Mouse (Mus musculus) MEL (cell line): ENCODE results near the gene Htr5b. TPM values are rescaled to one million over a fixed set of nuclear protein-coding genes. Genes with fewer than 3 reads are reported as not detected.
A peak's percentile ranks its signal among the peaks of the same experiment; 100 is the strongest.

ENCODE experiments used
- DNase-seq: peaks from one replicate; pipeline ENCODE4 v3.0.0; 2011; ENCODE audit warnings: low read depth, low spot score
- H3K27ac ChIP-seq: 2 replicates; pipeline ENCODE4 v1.5.1; 2012; ENCODE audit warnings: low read depth, mild to moderate bottlenecking, control low read depth, low read length, moderate library complexity; ENCODE audit not compliant: control insufficient read depth
- H3K27me3 ChIP-seq, 2 experiments: fragments of 150-350 bp in 1 of 2; sonication (generic) in 1 of 2; 2 replicates each; pipeline ENCODE4 v1.6.1; 2012; ENCODE audit warnings: low read length in 2 of 2, mild to moderate bottlenecking in 2 of 2, improper control_type of control experiment in 1 of 2, moderate library complexity in 1 of 2; ENCODE audit not compliant: insufficient read depth in 2 of 2, control insufficient read depth in 1 of 2
- H3K36me3 ChIP-seq, 2 experiments: 2 replicates each; pipeline ENCODE4 v1.6.1; 2012 to 2014; ENCODE audit warnings: low read length in 2 of 2, improper control_type of control experiment in 1 of 2, inconsistent platforms in 1 of 2, mild to moderate bottlenecking in 1 of 2; ENCODE audit not compliant: insufficient read depth in 2 of 2, control insufficient read depth in 1 of 2
- H3K4me1 ChIP-seq, 2 experiments: fragments of 150-350 bp in 1 of 2; sonication (generic) in 1 of 2; 2 replicates each; pipeline ENCODE4 v1.6.1; 2012; ENCODE audit warnings: low read length in 2 of 2, improper control_type of control experiment in 1 of 2, mild to moderate bottlenecking in 1 of 2; ENCODE audit not compliant: insufficient read depth in 2 of 2, control insufficient read depth in 1 of 2
- H3K4me3 ChIP-seq, 2 experiments: fragments of 150-350 bp in 1 of 2; sonication (generic) in 1 of 2; 2 replicates each; pipeline ENCODE4 v1.5.1; 2012; ENCODE audit warnings: low read depth in 2 of 2, low read length in 2 of 2, mild to moderate bottlenecking in 2 of 2, moderate library complexity in 2 of 2, control low read depth in 1 of 2, improper control_type of control experiment in 1 of 2; ENCODE audit not compliant: control insufficient read depth in 1 of 2, insufficient read depth in 1 of 2
- H3K79me2 ChIP-seq: 2 replicates; pipeline ENCODE4 v1.6.1; 2012; ENCODE audit warnings: mild to moderate bottlenecking, low read length, moderate library complexity; ENCODE audit not compliant: control insufficient read depth, poor library complexity, insufficient read depth
- H3K9ac ChIP-seq: 2 replicates; pipeline ENCODE4 v1.6.1; 2012; ENCODE audit warnings: low read depth, mild to moderate bottlenecking, control low read depth, low read length, moderate library complexity; ENCODE audit not compliant: control insufficient read depth, poor library complexity, severe bottlenecking
- H3K9me3 ChIP-seq: fragments of 150-350 bp; sonication (generic); replicated peaks from 2 replicates; pipeline ENCODE4 v1.6.1; 2012; ENCODE audit warnings: mild to moderate bottlenecking, low read length, improper control_type of control experiment, moderate library complexity; ENCODE audit not compliant: insufficient read depth
- BHLHE40 ChIP-seq: IDR thresholded peaks from 2 replicates; pipeline ENCODE4 v1.6.1; 2012; ENCODE audit warnings: low read depth, mild to moderate bottlenecking, inconsistent platforms, low read length, improper control_type of control experiment, borderline replicate concordance
- CHD1 ChIP-seq: IDR thresholded peaks from 2 replicates; pipeline ENCODE4 v1.6.1; 2012; ENCODE audit warnings: low read depth, mild to moderate bottlenecking, inconsistent platforms, low read length, improper control_type of control experiment
- E2F4 ChIP-seq: IDR thresholded peaks from 2 replicates; pipeline ENCODE4 v1.6.1; 2011; ENCODE audit warnings: low read depth, low read length, improper control_type of control experiment, borderline replicate concordance
- ELF1 ChIP-seq: IDR thresholded peaks from 2 replicates; pipeline ENCODE4 v1.6.1; 2014; ENCODE audit warnings: low read depth, mild to moderate bottlenecking, inconsistent platforms, low read length, improper control_type of control experiment, moderate library complexity
- ETS1 ChIP-seq: IDR thresholded peaks from 2 replicates; pipeline ENCODE4 v1.6.1; 2012; ENCODE audit warnings: low read depth, mild to moderate bottlenecking, inconsistent platforms, low read length, improper control_type of control experiment, moderate library complexity
- GABPA ChIP-seq: IDR thresholded peaks from 2 replicates; pipeline ENCODE4 v1.6.1; 2012; ENCODE audit warnings: low read depth, mild to moderate bottlenecking, inconsistent platforms, low read length, improper control_type of control experiment, moderate library complexity
- GATA1 ChIP-seq: IDR thresholded peaks from 2 replicates; pipeline ENCODE4 v1.6.1; 2011; ENCODE audit warnings: low read depth, low read length, improper control_type of control experiment
- JUND ChIP-seq: IDR thresholded peaks from 2 replicates; pipeline ENCODE4 v1.6.1; 2011; ENCODE audit warnings: low read depth, mild to moderate bottlenecking, improper control_type of control experiment, low read length
- MAFK ChIP-seq: IDR thresholded peaks from 2 replicates; pipeline ENCODE4 v1.6.1; 2011; ENCODE audit warnings: low read depth, mild to moderate bottlenecking, low read length, improper control_type of control experiment, borderline replicate concordance
- MAZ ChIP-seq: IDR thresholded peaks from 2 replicates; pipeline ENCODE4 v1.6.1; 2012; ENCODE audit warnings: low read depth, mild to moderate bottlenecking, inconsistent platforms, low read length, improper control_type of control experiment
- MEF2A ChIP-seq: IDR thresholded peaks from 2 replicates; pipeline ENCODE4 v1.6.1; 2014; ENCODE audit warnings: low read depth, mild to moderate bottlenecking, inconsistent platforms, low read length, improper control_type of control experiment; ENCODE audit not compliant: poor library complexity, insufficient replicate concordance, severe bottlenecking; ENCODE audit errors: extremely low read depth
- MXI1 ChIP-seq: IDR thresholded peaks from 2 replicates; pipeline ENCODE4 v1.6.1; 2011; ENCODE audit warnings: mild to moderate bottlenecking, low read depth, low read length, improper control_type of control experiment
- MYB ChIP-seq: IDR thresholded peaks from 2 replicates; pipeline ENCODE4 v1.6.1; 2011; ENCODE audit warnings: mild to moderate bottlenecking, low read depth, low read length, improper control_type of control experiment
- NRF1 ChIP-seq: IDR thresholded peaks from 2 replicates; pipeline ENCODE4 v1.6.1; 2014; ENCODE audit warnings: low read depth, mild to moderate bottlenecking, inconsistent platforms, low read length, improper control_type of control experiment, moderate library complexity; ENCODE audit not compliant: poor library complexity, insufficient read depth, severe bottlenecking
- POLR2A ChIP-seq, 2 experiments: IDR thresholded peaks; 2 replicates each; pipeline ENCODE4 v1.6.1; 2011 to 2012; ENCODE audit warnings: low read length in 2 of 2, mild to moderate bottlenecking in 2 of 2, control low read depth in 1 of 2, improper control_type of control experiment in 1 of 2, low read depth in 1 of 2, moderate library complexity in 1 of 2; ENCODE audit not compliant: control insufficient read depth in 1 of 2, insufficient read depth in 1 of 2, poor library complexity in 1 of 2
- POLR2AphosphoS5 ChIP-seq: IDR thresholded peaks from 2 replicates; pipeline ENCODE4 v1.6.1; 2012; ENCODE audit warnings: low read depth, borderline replicate concordance, mild to moderate bottlenecking, inconsistent platforms, low read length, moderate library complexity, mixed read lengths
- TAL1 ChIP-seq: IDR thresholded peaks from 2 replicates; pipeline ENCODE4 v1.6.1; 2012; ENCODE audit warnings: mild to moderate bottlenecking, inconsistent platforms, low read length, moderate library complexity, mixed read lengths
- TBP ChIP-seq: IDR thresholded peaks from 2 replicates; pipeline ENCODE4 v1.8.0; 2011; ENCODE audit warnings: low read depth, low read length, improper control_type of control experiment
- TCF12 ChIP-seq: IDR thresholded peaks from 2 replicates; pipeline ENCODE4 v1.6.1; 2014; ENCODE audit warnings: low read depth, mild to moderate bottlenecking, inconsistent platforms, low read length, improper control_type of control experiment, moderate library complexity
- UBTF ChIP-seq: IDR thresholded peaks from 2 replicates; pipeline ENCODE4 v1.6.1; 2012; ENCODE audit warnings: low read depth, mild to moderate bottlenecking, inconsistent platforms, low read length, improper control_type of control experiment, moderate library complexity, borderline replicate concordance; ENCODE audit not compliant: insufficient read depth
- ZKSCAN1 ChIP-seq: IDR thresholded peaks from 2 replicates; pipeline ENCODE4 v1.6.1; 2012; ENCODE audit warnings: low read depth, mild to moderate bottlenecking, inconsistent platforms, low read length, improper control_type of control experiment, moderate library complexity
- ZNF384 ChIP-seq: IDR thresholded peaks from 2 replicates; pipeline ENCODE4 v1.6.1; 2012; ENCODE audit warnings: low read depth, mild to moderate bottlenecking, inconsistent platforms, low read length, improper control_type of control experiment
- polyA plus RNA-seq, 2 experiments: library from polyadenylated mRNA; stranded (reverse) in 1 of 2; unstranded in 1 of 2; fragments of >175 nt in 1 of 2; fragments of >200 nt in 1 of 2; gene quantifications; 2 replicates each; pipeline versions ENCODE4 v1.2.1 to v1.2.4; 2012; ENCODE audit warnings: low replicate concordance in 2 of 2, low read depth in 1 of 2; ENCODE audit not compliant: insufficient read length in 2 of 2, insufficient read depth in 1 of 2, missing spikeins in 1 of 2
- total RNA-seq: library from RNA; depleted of rRNA; stranded (reverse); fragments of 300-350 nt; gene quantifications from 2 replicates; pipeline ENCODE4 v1.2.3, GENCODE M21; 2012

Gene Htr5b
- total and polyA plus RNA-seq, 3 experiments = not detected

- TF ChIP-seq MAZ = peak; percentile 58
- no peak for TF ChIP-seq MEF2A
Measured at GRCm38 (mm10) chr1:121478284-121478980, 49.8 kb downstream of the Htr5b start (continued).

GRCm38 (mm10) chr1:121477716-121478115 lies 50.5 kb downstream of the Htr5b start:
- peak overlapping the region; percentile 80 for H3K27ac ChIP-seq
- H3K9me3 ChIP-seq = no peaks in the 10 kb centered on the region
- H3K79me2 ChIP-seq = no peaks in the 10 kb centered on the region
- no peaks in the 10 kb centered on the region for H3K27me3 ChIP-seq
- peaks cover 12 to 15% of the 10 kb centered on the region in 2 experiments for H3K4me1 ChIP-seq
- DNase-seq = no peak
- no peak overlapping the region for H3K4me3 ChIP-seq
- TF ChIP-seq ELF1 (no peak), TAL1 (no peak), GABPA (no peak), POLR2A (IDR thresholded peaks at IDR 0.05; ENCODE audit: control insufficient read depth in 1 of 2, insufficient read depth in 1 of 2, low read depth in 1 of 2, low read length in 2 of 2, poor library complexity in 1 of 2) (no peak), CHD1 (no peak), BHLHE40 (no peak), E2F4 (no peak), MAFK (no peak)
- no peak overlapping the region for H3K9ac ChIP-seq
- peaks cover 7 to 12% of the 10 kb centered on the region in 2 experiments for H3K36me3 ChIP-seq

- Histone ChIP-seq H3K9ac (no peak overlapping the region), H3K36me3 (peaks cover 0 to 2% of the 10 kb centered on the region in 2 experiments; a peak in 2 of 4 replicates), H3K4me1 (no peaks in the 10 kb centered on the region), H3K27me3 (no peaks in the 10 kb centered on the region), H3K27ac (no peak overlapping the region), H3K9me3 (no peaks in the 10 kb centered on the region), H3K4me3 (no peak overlapping the region), H3K79me2 (no peaks in the 10 kb centered on the region)
- DNase-seq = no peak
- TF ChIP-seq GABPA (no peak), POLR2AphosphoS5 (no peak), MXI1 (no peak), ZNF384 (no peak), BHLHE40 (no peak), JUND (no peak), NRF1 (no peak), TCF12 (no peak), MYB (no peak), TAL1 (no peak), MAZ (no peak), MAFK (no peak), GATA1 (no peak), UBTF (no peak), ELF1 (no peak), TBP (no peak), ZKSCAN1 (no peak), ETS1 (no peak)
Measured at GRCm38 (mm10) chr1:121471503-121471902, 56.8 kb downstream of the Htr5b start.
